Mouse (Mus musculus) liver, embryonic 16.5 days (tissue): ENCODE data around the gene Yod1. TPM values are rescaled to one million over a fixed set of nuclear protein-coding genes. Genes with fewer than 3 reads are reported as not detected.

Experiments
- ATAC-seq: fragments of 200-750 bp; cut with Nextera tagmentation; 2 replicates; pipeline ENCODE4 v1.8.0; 2017; ENCODE audit warnings: low read depth, mild to moderate bottlenecking, moderate number of reproducible peaks, moderate library complexity
- H3K27ac ChIP-seq: fragments of 300-500 bp; sonication (generic); 2 replicates; pipeline ENCODE4 v1.5.1; 2014; ENCODE audit warnings: mild to moderate bottlenecking, low read length
- H3K27me3 ChIP-seq: fragments of 300-500 bp; sonication (generic); 2 replicates; pipeline ENCODE4 v1.6.1; 2014; ENCODE audit warnings: low read depth, low read length, mixed read lengths; ENCODE audit not compliant: control insufficient read depth, insufficient read depth
- H3K36me3 ChIP-seq: fragments of 300-500 bp; sonication (generic); 2 replicates; pipeline ENCODE4 v1.6.1; 2014; ENCODE audit warnings: mild to moderate bottlenecking; ENCODE audit not compliant: control insufficient read depth, insufficient read depth
- H3K4me1 ChIP-seq: fragments of 300-500 bp; sonication (generic); 2 replicates; pipeline ENCODE4 v1.6.1; 2014; ENCODE audit warnings: low read depth, low read length, mixed read lengths; ENCODE audit not compliant: control insufficient read depth
- H3K4me2 ChIP-seq: fragments of 300-500 bp; sonication (generic); 2 replicates; pipeline ENCODE4 v1.6.1; 2014; ENCODE audit warnings: low read depth, low read length, mixed read lengths
- H3K4me3 ChIP-seq: fragments of 300-500 bp; sonication (generic); 2 replicates; pipeline ENCODE4 v1.5.1; 2014; ENCODE audit warnings: low read depth, mild to moderate bottlenecking, low read length
- H3K9ac ChIP-seq: fragments of 300-500 bp; sonication (generic); 2 replicates; pipeline ENCODE4 v1.6.1; 2014; ENCODE audit warnings: low read depth, low read length
- H3K9me3 ChIP-seq: fragments of 300-500 bp; sonication (generic); replicated peaks from 2 replicates; pipeline ENCODE4 v1.6.1; 2016; ENCODE audit warnings: low read length; ENCODE audit not compliant: control insufficient read depth
- WGBS: fragments of 180-500 bp; shearing (Covaris S2); extraction: QIAGEN DNeasy Blood & Tissue Kit; methylation state at CpG from one replicate; pipeline ENCODE4 v1.1.7; 2014; ENCODE audit not compliant: insufficient replicate concordance; 5-methylcytosine and 5-hydroxymethylcytosine counted together
- polyA plus RNA-seq: library from polyadenylated mRNA; unstranded; fragments of >200 nt; fragmentation: Nextera tagmentation; extraction: Ambion mirVana; gene quantifications from 2 replicates; pipeline ENCODE4 v1.2.1, GENCODE M21; 2015

Gene Yod1
- polyA plus RNA-seq, 1 experiment from 2014 or later, result 40.7 TPM

- H3K27me3 ChIP-seq, result no peaks in the 10 kb centered on the region
- H3K27ac ChIP-seq, result no peak overlapping the region
- 82% methylated on average over 22 of the region's 22 CpGs for WGBS
- no peaks in the 10 kb centered on the region for H3K9me3 ChIP-seq
- no peak overlapping the region for H3K4me2 ChIP-seq
- no peak overlapping the region for H3K4me3 ChIP-seq
- H3K9ac ChIP-seq, result no peak overlapping the region
- H3K36me3 ChIP-seq, result peaks cover 15% of the 10 kb centered on the region; the same call in 1 of the 2 replicates
- H3K4me1 ChIP-seq, result peaks cover 4% of the 10 kb centered on the region
- no peak for ATAC-seq
These were observed 6.6 kb upstream of the Yod1 start for GRCm38 (mm10) chr1:130710283-130711080.

DNA sequence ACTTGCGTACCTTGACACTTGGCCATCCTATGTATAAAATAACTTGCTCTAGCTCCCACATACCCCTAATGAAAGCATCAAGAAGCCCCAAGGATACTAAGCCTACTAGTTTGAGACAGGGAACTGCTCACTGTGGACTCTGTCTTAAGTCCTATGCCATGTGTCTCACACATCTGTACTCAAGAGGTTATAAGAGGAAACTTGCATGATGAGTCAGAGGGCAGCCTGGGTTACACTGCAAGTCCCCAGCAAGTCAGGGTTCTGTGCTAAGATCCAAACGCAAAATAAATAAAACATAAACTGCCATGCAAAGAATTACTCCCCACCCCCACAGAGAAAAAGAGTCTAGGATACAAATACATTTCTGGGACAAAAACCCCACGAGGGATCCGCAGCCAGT lies 3.1 kb upstream of the Yod1 start:
- H3K4me1 ChIP-seq, result peaks cover 10% of the 10 kb centered on the region
- H3K9ac ChIP-seq, result no peak overlapping the region
- no peak overlapping the region for H3K4me3 ChIP-seq
- H3K27ac ChIP-seq, result no peak overlapping the region
- no peak overlapping the region for H3K4me2 ChIP-seq
- H3K36me3 ChIP-seq, result peaks cover 6% of the 10 kb centered on the region
- ATAC-seq, result no peak
- H3K27me3 ChIP-seq, result no peaks in the 10 kb centered on the region
- WGBS, result 88% methylated on average over 4 of the region's 4 CpGs
- H3K9me3 ChIP-seq, result no peaks in the 10 kb centered on the region

GRCm38 (mm10) chr1:130715561-130716217 lies 1.4 kb upstream of the Yod1 start, which contains the start of gene Gm29427:
Gm29427 (minus strand) TSS chr1:130715799.
- WGBS, result under 1% methylated on average over 38 of the region's 38 CpGs
- peak within 1 kb of the TSS; percentile 99 for H3K4me3 ChIP-seq
- H3K36me3 ChIP-seq, result peaks cover 11% of the 10 kb centered on the region
- peaks cover 15% of the 10 kb centered on the region for H3K4me1 ChIP-seq
- peak within 1 kb of the TSS; percentile 94 for H3K9ac ChIP-seq
- H3K4me2 ChIP-seq, result peak within 1 kb of the TSS; percentile 89
- H3K27me3 ChIP-seq, result no peaks in the 10 kb centered on the region
- peak; percentile 89 for ATAC-seq
- peak within 1 kb of the TSS; percentile 90 for H3K27ac ChIP-seq
- no peaks in the 10 kb centered on the region for H3K9me3 ChIP-seq

GRCm38 (mm10) chr1:130716218-130716512 lies 962 bp upstream of the Yod1 start:
- ATAC-seq, result peak; percentile 2
- Histone ChIP-seq H3K27ac (peak overlapping the region; percentile 90), H3K9me3 (no peaks in the 10 kb centered on the region), H3K4me2 (peak overlapping the region; percentile 89), H3K9ac (peak overlapping the region; percentile 94), H3K4me1 (peaks cover 15% of the 10 kb centered on the region), H3K27me3 (no peaks in the 10 kb centered on the region), H3K4me3 (peak overlapping the region; percentile 99), H3K36me3 (peaks cover 10% of the 10 kb centered on the region)
- whole genome bisulfite sequencing, result 0% methylated on average over 3 of the region's 3 CpGs

GRCm38 (mm10) chr1:130716513-130717290 lies 425 bp upstream of the Yod1 start:
- Histone ChIP-seq H3K27me3 (no peaks in the 10 kb centered on the region), H3K36me3 (peaks cover 9% of the 10 kb centered on the region), H3K4me1 (peaks cover 15% of the 10 kb centered on the region), H3K27ac (peak overlapping the region; percentile 90), H3K9ac (peak overlapping the region; percentile 94), H3K4me3 (peak overlapping the region; percentile 99), H3K9me3 (no peaks in the 10 kb centered on the region), H3K4me2 (peak overlapping the region; percentile 89)
- 0% methylated on average over 42 of the region's 42 CpGs for WGBS
- ATAC-seq, result peak; percentile 3

DNA sequence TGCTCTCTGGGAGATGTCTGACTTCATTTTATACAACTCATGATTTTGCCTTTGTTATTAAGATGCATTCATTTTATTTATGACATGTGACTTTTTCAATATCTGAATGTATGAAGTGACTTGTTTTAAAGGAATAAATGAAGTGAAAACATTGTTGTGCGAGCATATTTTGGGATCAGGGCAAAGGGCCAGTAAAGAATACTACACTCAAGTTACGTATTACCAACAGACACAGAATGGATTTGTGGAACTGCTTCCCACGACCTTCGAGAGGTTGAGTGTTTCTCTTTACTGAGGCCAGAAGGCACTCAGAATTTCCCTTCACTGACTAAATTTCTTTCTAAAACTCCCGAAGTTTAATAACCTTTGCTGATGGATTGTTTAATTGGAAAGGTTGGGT lies 7.1 kb downstream of the Yod1 start:
- no peaks in the 10 kb centered on the region for H3K27me3 ChIP-seq
- H3K4me1 ChIP-seq, result peaks cover 4% of the 10 kb centered on the region
- peaks cover 10% of the 10 kb centered on the region for H3K36me3 ChIP-seq
- ATAC-seq, result no peak
- no peak overlapping the region for H3K27ac ChIP-seq
- no peak overlapping the region for H3K4me2 ChIP-seq
- H3K9ac ChIP-seq, result no peak overlapping the region
- H3K9me3 ChIP-seq, result no peaks in the 10 kb centered on the region
- no peak overlapping the region for H3K4me3 ChIP-seq
- 81% methylated on average over 5 of the region's 5 CpGs for WGBS

- H3K27ac ChIP-seq, result no peak overlapping the region
- 88% methylated on average over 2 of the region's 2 CpGs for WGBS
- ATAC-seq, result no peak
These were observed 9.3 kb downstream of the Yod1 start for GRCm38 (mm10) chr1:130726396-130726795.

DNA sequence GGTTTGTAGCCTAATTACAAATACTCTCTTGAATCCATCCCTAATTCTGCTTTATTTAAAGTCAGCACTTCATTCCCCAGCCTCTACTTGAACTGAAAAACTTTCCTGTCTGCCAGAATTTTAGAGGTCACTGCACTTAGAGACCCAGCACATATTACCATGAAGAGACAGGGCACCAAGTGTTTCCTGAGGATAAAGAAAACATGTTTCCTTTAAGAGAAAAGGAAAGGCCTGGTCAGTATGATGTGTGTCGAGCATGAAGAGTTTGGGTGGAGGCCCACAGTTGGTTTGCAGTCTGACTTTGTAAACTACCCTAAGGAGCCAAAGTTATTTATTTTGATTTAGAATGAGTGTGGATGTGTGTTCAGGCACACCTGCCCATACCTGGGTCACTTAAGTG lies 10.9 kb downstream of the Yod1 start:
- H3K27me3 ChIP-seq, result no peaks in the 10 kb centered on the region
- H3K4me1 ChIP-seq, result peaks cover 16% of the 10 kb centered on the region
- ATAC-seq, result no peak
- no peaks in the 10 kb centered on the region for H3K36me3 ChIP-seq
- WGBS, result 32% methylated on average over 1 of the region's 1 CpGs
- H3K4me2 ChIP-seq, result no peak overlapping the region
- no peak overlapping the region for H3K9ac ChIP-seq
- no peaks in the 10 kb centered on the region for H3K9me3 ChIP-seq
- H3K4me3 ChIP-seq, result no peak overlapping the region
- H3K27ac ChIP-seq, result no peak overlapping the region

More at GRCm38 (mm10) chr1:130726396-130726795, 9.3 kb downstream of the Yod1 start:
- Histone ChIP-seq H3K9ac (no peak overlapping the region), H3K27me3 (no peaks in the 10 kb centered on the region), H3K36me3 (peaks cover 6% of the 10 kb centered on the region; the same call in 1 of the 2 replicates), H3K9me3 (no peaks in the 10 kb centered on the region), H3K4me2 (no peak overlapping the region), H3K4me3 (no peak overlapping the region), H3K4me1 (peaks cover 6% of the 10 kb centered on the region)
